Mouse (Mus musculus) CH12.LX (cell line): Measurements from ENCODE around the gene Arhgef3. TPM values are rescaled to one million over a fixed set of nuclear protein-coding genes. Genes with fewer than 3 reads are reported as not detected.

Source experiments
- DNase-seq: peaks from one replicate; pipeline ENCODE4 v3.0.0-alpha.2; 2013; ENCODE audit errors: extremely low read depth
- H3K27ac ChIP-seq: 2 replicates; pipeline ENCODE4 v1.5.1; 2012; ENCODE audit warnings: low read depth, mild to moderate bottlenecking, control low read depth, moderate library complexity; ENCODE audit not compliant: insufficient read depth
- H3K27me3 ChIP-seq: replicated peaks from 2 replicates; pipeline ENCODE3; 2012; ENCODE audit warnings: inconsistent platforms
- H3K36me3 ChIP-seq, 2 experiments: replicated peaks in 1 of 2; 2 replicates each; pipeline versions ENCODE3 to v1.6.1; 2012; ENCODE audit warnings: inconsistent platforms in 1 of 2, low read length in 1 of 2, mild to moderate bottlenecking in 1 of 2, mixed read lengths in 1 of 2, moderate library complexity in 1 of 2; ENCODE audit not compliant: control insufficient read depth in 1 of 2, insufficient read depth in 1 of 2
- H3K4me1 ChIP-seq, 2 experiments: 2 replicates each; pipeline ENCODE4 v1.6.1; 2012; ENCODE audit warnings: inconsistent platforms in 1 of 2, moderate library complexity in 1 of 2; ENCODE audit not compliant: insufficient read depth in 2 of 2, control insufficient read depth in 1 of 2
- H3K4me2 ChIP-seq: 2 replicates; pipeline ENCODE4 v1.6.1; 2012; ENCODE audit warnings: low read depth, mild to moderate bottlenecking, control low read depth; ENCODE audit not compliant: poor library complexity, insufficient read depth, severe bottlenecking
- H3K4me3 ChIP-seq, 3 experiments: fragments of 150-350 bp in 1 of 3; sonication (generic) in 1 of 3; replicated peaks in 1 of 3; 2 replicates each; pipeline versions ENCODE3 to v1.5.1; 2011 to 2012; ENCODE audit warnings: low read depth in 2 of 3, low read length in 2 of 3, mild to moderate bottlenecking in 2 of 3, moderate library complexity in 2 of 3, control low read depth in 1 of 3, improper control_type of control experiment in 1 of 3, inconsistent platforms in 1 of 3, mixed read lengths in 1 of 3; ENCODE audit not compliant: poor library complexity in 1 of 3
- H3K79me2 ChIP-seq: replicated peaks from 2 replicates; pipeline ENCODE4 v1.6.1; 2012; ENCODE audit warnings: mild to moderate bottlenecking, moderate library complexity; ENCODE audit not compliant: control insufficient read depth, poor library complexity, insufficient read depth, severe bottlenecking; ENCODE audit errors: extremely low read depth
- H3K9ac ChIP-seq: 2 replicates; pipeline ENCODE4 v1.6.1; 2012; ENCODE audit warnings: low read depth, mild to moderate bottlenecking, control low read depth, moderate library complexity; ENCODE audit not compliant: insufficient read depth
- H3K9me3 ChIP-seq: replicated peaks from 2 replicates; pipeline ENCODE3; 2012; ENCODE audit warnings: low read length, inconsistent platforms, mixed read lengths
- CHD1 ChIP-seq: IDR thresholded peaks from 2 replicates; pipeline ENCODE4 v1.6.1; 2012; ENCODE audit warnings: low read depth, low read length, improper control_type of control experiment, inconsistent platforms
- E2F4 ChIP-seq: IDR thresholded peaks from 2 replicates; pipeline ENCODE4 v1.6.1; 2011; ENCODE audit warnings: low read depth, low read length, improper control_type of control experiment; ENCODE audit not compliant: insufficient replicate concordance
- ELF1 ChIP-seq: IDR thresholded peaks from 2 replicates; pipeline ENCODE4 v1.6.1; 2014; ENCODE audit warnings: low read depth, mild to moderate bottlenecking, inconsistent platforms, low read length, improper control_type of control experiment
- ETS1 ChIP-seq: conservative IDR thresholded peaks from 2 replicates; pipeline ENCODE4 v1.6.1; 2012; ENCODE audit warnings: low read depth, mild to moderate bottlenecking, inconsistent platforms, low read length, improper control_type of control experiment, moderate library complexity
- JUND ChIP-seq: conservative IDR thresholded peaks from 2 replicates; pipeline ENCODE4 v1.6.1; 2011; ENCODE audit warnings: low read depth, low read length, improper control_type of control experiment
- KAT2A ChIP-seq: IDR thresholded peaks from 2 replicates; pipeline ENCODE4 v1.6.1; 2012; ENCODE audit warnings: low read length, improper control_type of control experiment, inconsistent platforms; ENCODE audit not compliant: insufficient replicate concordance
- MAFK ChIP-seq: IDR thresholded peaks from 2 replicates; pipeline ENCODE4 v1.6.1; 2011; ENCODE audit warnings: low read length, improper control_type of control experiment; ENCODE audit not compliant: insufficient replicate concordance
- MAX ChIP-seq: IDR thresholded peaks from 2 replicates; pipeline ENCODE4 v1.6.1; 2011; ENCODE audit warnings: low read length, improper control_type of control experiment
- MAZ ChIP-seq: IDR thresholded peaks from 2 replicates; pipeline ENCODE4 v1.6.1; 2012; ENCODE audit warnings: low read depth, mild to moderate bottlenecking, inconsistent platforms, low read length, improper control_type of control experiment, moderate library complexity
- MEF2A ChIP-seq: IDR thresholded peaks from 2 replicates; pipeline ENCODE4 v1.6.1; 2014; ENCODE audit warnings: low read depth, mild to moderate bottlenecking, inconsistent platforms, low read length, improper control_type of control experiment, borderline replicate concordance
- NELFE ChIP-seq: IDR thresholded peaks from 2 replicates; pipeline ENCODE4 v1.6.1; 2011; ENCODE audit warnings: low read depth, low read length, improper control_type of control experiment
- PAX5 ChIP-seq: IDR thresholded peaks from 2 replicates; pipeline ENCODE4 v1.6.1; 2012; ENCODE audit warnings: low read length, inconsistent platforms, mixed read lengths
- POLR2A ChIP-seq: IDR thresholded peaks from 2 replicates; pipeline ENCODE4 v1.6.1; 2011; ENCODE audit warnings: low read depth, mild to moderate bottlenecking, improper control_type of control experiment, low read length
- RCOR1 ChIP-seq: conservative IDR thresholded peaks from 2 replicates; pipeline ENCODE4 v1.6.1; 2012; ENCODE audit warnings: low read depth, mild to moderate bottlenecking, inconsistent platforms, low read length, improper control_type of control experiment
- TBP ChIP-seq: conservative IDR thresholded peaks from 2 replicates; pipeline ENCODE4 v1.6.1; 2011; ENCODE audit warnings: low read depth, low read length, improper control_type of control experiment
- TCF12 ChIP-seq: IDR thresholded peaks from 2 replicates; pipeline ENCODE4 v1.6.1; 2014; ENCODE audit warnings: low read depth, mild to moderate bottlenecking, inconsistent platforms, low read length, improper control_type of control experiment
- ZC3H11A ChIP-seq: IDR thresholded peaks from 2 replicates; pipeline ENCODE4 v1.6.1; 2012; ENCODE audit warnings: low read depth, mild to moderate bottlenecking, inconsistent platforms, low read length, improper control_type of control experiment
- ZMIZ1 ChIP-seq: IDR thresholded peaks from 2 replicates; pipeline ENCODE4 v1.6.1; 2012; ENCODE audit warnings: low read depth, mild to moderate bottlenecking, inconsistent platforms, low read length, improper control_type of control experiment
- dilution Hi-C: fragments of 300-500 bp; cut with MboI; formaldehyde crosslinking; loops from 2 replicates; pipeline ENCODE4 v1.14.3; 2020; ENCODE audit warnings: low sequenced_read_pairs; ENCODE audit not compliant: extremely low pct_unique_long_range_greater_than_20kb, extremely low pct_ligation_motif_present
- in situ Hi-C: fragments of 300-500 bp; cut with MboI; formaldehyde crosslinking; loops from 3 replicates; pipeline ENCODE4 v1.14.3; 2019; ENCODE audit warnings: low sequenced_read_pairs, low pct_ligation_motif_present, low pct_unique_long_range_greater_than_20kb, mixed read lengths
- polyA plus RNA-seq: library from polyadenylated mRNA; unstranded; fragments of >175 nt; gene quantifications from 2 replicates; pipeline ENCODE4 v1.2.1, GENCODE M21; 2012; ENCODE audit warnings: low read depth; ENCODE audit not compliant: insufficient read length
- total RNA-seq, 2 experiments: library from RNA; depleted of rRNA; stranded (reverse); fragments of 300-350 nt in 1 of 2; fragments of >200 nt in 1 of 2; gene quantifications; 2 replicates each; pipeline ENCODE4 v1.2.3; 2012 to 2014

The Arhgef3 gene
- total and polyA plus RNA-seq, 3 experiments = 0.51 to 0.64 (median 0.62) TPM

- Histone ChIP-seq H3K9me3 (no peaks in the 10 kb centered on the region), H3K27ac (no peak overlapping the region), H3K4me3 (no peak overlapping the region), H3K27me3 (no peaks in the 10 kb centered on the region), H3K9ac (no peak overlapping the region), H3K4me1 (peaks cover 0 to 3% of the 10 kb centered on the region in 2 experiments; a peak in 1 of 4 replicates), H3K79me2 (no peaks in the 10 kb centered on the region), H3K4me2 (no peak overlapping the region), H3K36me3 (no peaks in the 10 kb centered on the region)
- DNase-seq = no peak
- dilution Hi-C loops (no loop called here), in situ Hi-C loops (no loop called here)
- TF ChIP-seq JUND = no peak
- TF ChIP-seq NELFE = no peak
- no peak for TF ChIP-seq TBP
- TF ChIP-seq E2F4 = no peak
- TF ChIP-seq RCOR1 = no peak
- no peak for TF ChIP-seq KAT2A
- TF ChIP-seq ELF1 = no peak
- TF ChIP-seq PAX5 = no peak
- no peak for TF ChIP-seq ZMIZ1
- no peak for TF ChIP-seq MEF2A
- TF ChIP-seq MAFK = no peak
- no peak for TF ChIP-seq POLR2A
- TF ChIP-seq ZC3H11A = no peak
- TF ChIP-seq ETS1 = no peak
These were observed 97.2 kb downstream of the Arhgef3 start for GRCm38 (mm10) chr14:27211743-27212445.

- Histone ChIP-seq H3K9me3 (no peaks in the 10 kb centered on the region), H3K79me2 (no peaks in the 10 kb centered on the region), H3K4me1 (peaks cover 0 to 3% of the 10 kb centered on the region in 2 experiments; a peak in 1 of 4 replicates), H3K36me3 (no peaks in the 10 kb centered on the region), H3K9ac (no peak overlapping the region), H3K4me2 (no peak overlapping the region), H3K4me3 (no peak overlapping the region), H3K27me3 (no peaks in the 10 kb centered on the region), H3K27ac (no peak overlapping the region)
- in situ Hi-C loops = no loop called here
- no peak for DNase-seq
- no peak for TF ChIP-seq ETS1
- TF ChIP-seq CHD1 = no peak
- TF ChIP-seq MAZ = no peak
- no peak for TF ChIP-seq TCF12
- no peak for TF ChIP-seq ZC3H11A
- TF ChIP-seq JUND = no peak
- no peak for TF ChIP-seq MAX
- dilution Hi-C loops = no loop called here
These were observed 99.5 kb downstream of the Arhgef3 start for GRCm38 (mm10) chr14:27214232-27214631.
